Mouse (Mus musculus): ENCODE results near the gene Trim50.

- TF ChIP-seq CTCF (IDR thresholded peaks at IDR 0.05; ENCODE audit: low read depth) (no peak), EP300 (optimal IDR thresholded peaks at IDR 0.05) (no peak)
These were observed 23.6 kb upstream of the Trim50 start for GRCm38 (mm10) chr5:135329471-135329870.

Measured in stomach, postnatal 0 days (tissue).